ENCODE assay signal across 8 mouse cellular contexts in the genomic region with DNA sequence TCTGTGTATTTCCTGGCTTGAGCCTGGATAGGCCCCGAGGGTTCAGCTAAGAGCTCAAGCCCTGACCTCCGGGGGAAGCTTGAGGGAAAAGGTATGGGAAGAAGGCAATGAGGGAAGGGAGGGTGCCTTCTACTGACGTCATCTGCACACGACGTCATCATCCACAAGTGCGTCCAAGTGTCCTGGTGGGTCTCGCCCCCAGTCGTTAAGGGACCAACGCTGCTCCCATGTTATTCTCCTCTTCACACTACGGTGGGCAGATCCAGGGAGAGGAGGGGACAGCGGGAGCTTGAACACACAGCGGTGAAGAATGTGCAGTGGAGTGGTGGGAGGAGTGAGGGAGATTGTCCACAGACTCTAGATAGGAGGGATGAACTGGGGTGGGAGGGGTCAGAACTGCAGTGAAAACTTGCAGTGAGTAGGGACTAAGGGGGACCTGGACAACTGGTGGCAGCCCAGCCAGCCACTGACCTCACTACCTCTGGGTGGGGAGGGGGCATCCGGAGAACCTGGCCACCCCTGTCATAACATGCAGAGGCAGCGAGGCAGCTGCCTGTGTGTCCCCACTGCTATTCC. TPM values are rescaled to one million over a fixed set of nuclear protein-coding genes. Genes with fewer than 3 reads are reported as not detected.
DNase-seq lines count a peak whose midpoint lies in the region.

No protein-coding gene starts in this region.

- DNase-seq in 3T3-L1 (ENCODE audit: low read depth, low spot score) = peak; percentile 71
- DNase-seq in adipocyte (ENCODE audit: low spot score) = peak; percentile 69
- DNase-seq in heart, adult 9 months (ENCODE audit: low spot score in 2 of 2) = peak; percentile 84 to 88
- peak; percentile 73 for DNase-seq in kidney, postnatal 10 days
- peak; percentile 71 to 76 for DNase-seq in lung, postnatal 4 days
- no peak for DNase-seq in layer of hippocampus, postnatal 10 days (ENCODE audit: low spot score in 2 of 2)
- no peak for DNase-seq in right cerebral cortex, postnatal 36 days (ENCODE audit: low spot score in 2 of 2)
- DNase-seq in cerebellum, adult 11 months = no peak

RNA-seq across cellular contexts. Expression of a gene that starts 3.2 kb away (rescaled TPM):
- total RNA-seq in layer of hippocampus, postnatal 10 days (2021) = 10 to 100 TPM; 13.4 to 16.8 TPM

RNA-seq across cellular contexts. Expression of a gene that starts 29.9 kb away (rescaled TPM):
- 100 to 1,000 TPM; 178 to 181 TPM for total RNA-seq in layer of hippocampus, postnatal 10 days (2021)

RNA-seq across cellular contexts. Expression of a gene that starts 32.6 kb away (rescaled TPM):
- total RNA-seq in layer of hippocampus, postnatal 10 days (2021) = 100 to 1,000 TPM; 148 to 163 TPM

RNA-seq across cellular contexts. Expression of a gene that starts 40.7 kb away (rescaled TPM):
- 1 to 10 TPM; 2.3 to 3.1 TPM for total RNA-seq in layer of hippocampus, postnatal 10 days (2021)

RNA-seq across cellular contexts. Expression of a gene that starts 46.9 kb away (rescaled TPM):
- not detected for total RNA-seq in layer of hippocampus, postnatal 10 days (2021)

Comparison
In these comparisons a context has a peak if more than half of its experiments do, and no peak if none do; other contexts are left out.
1. DNase-seq: peak in 3T3-L1 (single experiment), adipocyte (single experiment), heart, adult 9 months (2 of 2), kidney, postnatal 10 days (single experiment) and lung, postnatal 4 days (2 of 2); none in layer of hippocampus, postnatal 10 days (0 of 2), right cerebral cortex, postnatal 36 days (0 of 2) and cerebellum, adult 11 months (single experiment).